Comparison of ENCODE assay signal across 10 mouse cellular contexts in the genomic region with DNA sequence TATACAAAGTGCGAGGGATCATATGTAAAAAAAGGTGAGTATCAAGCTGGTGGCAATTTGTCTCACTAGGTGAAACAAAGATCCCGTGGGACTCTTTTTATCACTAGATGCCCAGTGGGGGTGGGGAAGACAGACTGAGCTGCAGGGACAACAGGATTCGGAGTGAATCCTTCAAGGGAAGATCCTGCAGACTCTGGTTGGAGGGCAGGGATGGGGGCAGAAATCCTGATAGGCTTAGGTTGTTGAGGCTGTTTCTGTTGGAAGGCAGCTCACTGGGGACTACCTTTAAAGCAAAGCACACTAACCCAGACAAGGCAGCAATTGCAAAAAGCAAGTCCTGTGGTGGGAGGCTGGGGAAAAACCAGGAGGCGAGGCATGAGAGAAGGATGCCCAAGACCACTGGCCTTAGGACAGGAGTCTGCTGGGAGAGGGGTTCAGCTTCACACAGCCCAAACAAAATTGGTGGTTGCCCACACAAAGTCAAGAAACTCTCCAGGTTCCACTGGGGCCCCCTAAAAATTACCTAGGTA. TPM values are rescaled to one million over a fixed set of nuclear protein-coding genes. Genes with fewer than 3 reads are reported as not detected.
DNase-seq lines count a peak whose midpoint lies in the region; ATAC-seq and TF ChIP-seq lines count a peak whose summit lies in the region.
"Had no signal": no experiment of that assay in that cellular context is flagged by ENCODE, and none has a peak within 500 bp of the region (broad histone marks: within the 10 kb centered on the region; RNA-seq: fewer than 3 reads in every experiment).

No protein-coding gene starts in this region.

- TF ChIP-seq CTCF in kidney, adult 2 months (conservative IDR thresholded peaks at IDR 0.05; ENCODE audit: insufficient read depth, insufficient read length, low read depth, low read length) = no peak
- no peak for TF ChIP-seq CTCF in small intestine, adult 2 months (IDR thresholded peaks at IDR 0.05; ENCODE audit: extremely low read depth, insufficient read length, insufficient replicate concordance, low read depth, low read length)

- H3K27me3 ChIP-seq in forebrain, embryonic 10.5 days (ENCODE audit: poor library complexity, severe bottlenecking) = no peaks in the 10 kb centered on the region
- no peaks in the 10 kb centered on the region for H3K27me3 ChIP-seq in forebrain, embryonic 13.5 days
- H3K27me3 ChIP-seq in kidney, adult 2 months (replicated peaks; ENCODE audit: control insufficient read depth, insufficient read depth, low read length) = no peaks in the 10 kb centered on the region
- H3K27me3 ChIP-seq in small intestine, adult 2 months (ENCODE audit: control insufficient read depth, insufficient read depth, low read length) = no peaks in the 10 kb centered on the region
- H3K27me3 ChIP-seq: stomach, embryonic 15.5 days had no signal

- no peak overlapping the region for H3K4me2 ChIP-seq in forebrain, embryonic 13.5 days
- H3K4me2 ChIP-seq: stomach, embryonic 15.5 days had no signal

- no peaks in the 10 kb centered on the region for H3K9me3 ChIP-seq in forebrain, embryonic 10.5 days
- H3K9me3 ChIP-seq in forebrain, embryonic 13.5 days (replicated peaks) = no peaks in the 10 kb centered on the region
- H3K9me3 ChIP-seq: stomach, embryonic 15.5 days had no signal

- no peak for ATAC-seq in forebrain, embryonic 13.5 days
- no peak for ATAC-seq in megakaryocyte progenitor cell, adult 5-6 weeks (replicated peaks; ENCODE audit: poor library complexity)

- H3K27ac ChIP-seq in forebrain, embryonic 10.5 days = 0 out of 2 replicates have a peak overlapping the region, but pooled peaks have one; percentile 0
- no peak overlapping the region for H3K27ac ChIP-seq in forebrain, embryonic 13.5 days
- H3K27ac ChIP-seq in kidney, adult 2 months (ENCODE audit: insufficient read depth, low read depth, low read length) = peak overlapping the region; percentile 37; the same call in 1 of the 2 replicates
- H3K27ac ChIP-seq in small intestine, adult 2 months (ENCODE audit: insufficient read depth, low read depth, low read length) = peak overlapping the region; percentile 64
- H3K27ac ChIP-seq: stomach, embryonic 15.5 days had no signal

- no peak overlapping the region for H3K9ac ChIP-seq in forebrain, embryonic 13.5 days
- H3K9ac ChIP-seq: stomach, embryonic 15.5 days had no signal

- peaks cover 67% of the 10 kb centered on the region for H3K4me1 ChIP-seq in forebrain, embryonic 10.5 days
- peaks cover 78% of the 10 kb centered on the region for H3K4me1 ChIP-seq in forebrain, embryonic 13.5 days
- H3K4me1 ChIP-seq in kidney, adult 2 months (ENCODE audit: control insufficient read depth, insufficient read depth, low read length) = peaks cover 46% of the 10 kb centered on the region
- H3K4me1 ChIP-seq in small intestine, adult 2 months (ENCODE audit: control insufficient read depth, insufficient read depth, insufficient read length, low read length) = peaks cover 49% of the 10 kb centered on the region; the same call in 1 of the 2 replicates

- no peak for DNase-seq in forebrain, embryonic 10.5 days (ENCODE audit: extremely low spot score, low spot score)
- DNase-seq in kidney, adult 2 months = no peak
- no peak for DNase-seq in kidney, postnatal 25 days
- DNase-seq in thymus, postnatal 25 days = peak; percentile 14
- no peak for DNase-seq in thymus, postnatal 14 days
- DNase-seq: retina, postnatal 1 day had no signal

- 81% methylated on average over 4 of the region's 4 CpGs for WGBS in forebrain, embryonic 10.5 days
- 79% methylated on average over 4 of the region's 4 CpGs for WGBS in forebrain, embryonic 13.5 days
- 76% methylated on average over 4 of the region's 4 CpGs for whole genome bisulfite sequencing in kidney, adult 2 months
- WGBS in small intestine, adult 2 months = 68% methylated on average over 4 of the region's 4 CpGs

- no peak overlapping the region for H3K4me3 ChIP-seq in forebrain, embryonic 10.5 days
- no peak overlapping the region for H3K4me3 ChIP-seq in forebrain, embryonic 13.5 days
- no peak overlapping the region for H3K4me3 ChIP-seq in kidney, adult 2 months (ENCODE audit: insufficient read depth, low read depth, low read length)
- H3K4me3 ChIP-seq in small intestine, adult 2 months (ENCODE audit: low read depth, low read length) = no peak overlapping the region
- H3K4me3 ChIP-seq: stomach, embryonic 15.5 days had no signal

- H3K36me3 ChIP-seq in forebrain, embryonic 10.5 days (replicated peaks) = peaks cover 73% of the 10 kb centered on the region
- peaks cover 19% of the 10 kb centered on the region for H3K36me3 ChIP-seq in forebrain, embryonic 13.5 days (ENCODE audit: poor library complexity, severe bottlenecking)
- peaks cover 2% of the 10 kb centered on the region; the same call in 1 of the 2 replicates for H3K36me3 ChIP-seq in kidney, adult 2 months (ENCODE audit: control insufficient read depth, insufficient read depth, low read length)
- peaks cover 5% of the 10 kb centered on the region; the same call in 1 of the 2 replicates for H3K36me3 ChIP-seq in small intestine, adult 2 months (ENCODE audit: control insufficient read depth, insufficient read depth, low read length)
- H3K36me3 ChIP-seq: stomach, embryonic 15.5 days had no signal

- no peak for TF ChIP-seq POLR2A in kidney, adult 2 months (IDR thresholded peaks at IDR 0.05; ENCODE audit: low read depth, low read length)
- TF ChIP-seq POLR2A in small intestine, adult 2 months (IDR thresholded peaks at IDR 0.05; ENCODE audit: low read depth, low read length) = no peak

RNA-seq across cellular contexts. Expression of a gene that starts 6.3 kb away (rescaled TPM):
- polyA plus RNA-seq in forebrain, embryonic 10.5 days (2016; fragmentation: Nextera tagmentation; extraction: Ambion mirVana) = 98.5 and 104 TPM in 2 replicates
- 155 and 164 TPM in 2 replicates for polyA plus RNA-seq in forebrain, embryonic 13.5 days (2015; fragmentation: Nextera tagmentation; extraction: Ambion mirVana)
- 126 and 129 TPM in 2 replicates for polyA plus RNA-seq in kidney, adult 2 months (2012; rRNA removed)
- 20.7 and 53.8 TPM in 2 replicates for polyA plus RNA-seq in small intestine, adult 2 months (2012; rRNA removed)
- 8.1 and 10.2 TPM in 2 replicates for total RNA-seq in megakaryocyte progenitor cell, adult 5-6 weeks (2015)
- total RNA-seq in megakaryocyte progenitor cell, adult 5-6 weeks (2017) = 13.5 and 18.4 TPM in 2 replicates

RNA-seq across cellular contexts. Expression of a gene that starts 22.5 kb away (rescaled TPM):
- polyA plus RNA-seq in forebrain, embryonic 10.5 days (2016; fragmentation: Nextera tagmentation; extraction: Ambion mirVana) = 162 and 163 TPM in 2 replicates
- 102 and 103 TPM in 2 replicates for polyA plus RNA-seq in forebrain, embryonic 13.5 days (2015; fragmentation: Nextera tagmentation; extraction: Ambion mirVana)
- polyA plus RNA-seq in kidney, adult 2 months (2012; rRNA removed) = 0.22 and 0.39 TPM in 2 replicates
- 0.52 and 1.3 TPM in 2 replicates for polyA plus RNA-seq in small intestine, adult 2 months (2012; rRNA removed)
- 104 and 111 TPM in 2 replicates for total RNA-seq in megakaryocyte progenitor cell, adult 5-6 weeks (2015)
- 112 and 114 TPM in 2 replicates for total RNA-seq in megakaryocyte progenitor cell, adult 5-6 weeks (2017)

Comparison
In these comparisons a context has a peak if more than half of its experiments do, and no peak if none do; other contexts are left out.
1. RNA of a gene that starts 22.5 kb away (polyA plus RNA-seq): 162 to 163 TPM in forebrain, embryonic 10.5 days and 102 to 103 TPM in forebrain, embryonic 13.5 days; 0.52 to 1.3 TPM in small intestine, adult 2 months and 0.22 to 0.39 TPM in kidney, adult 2 months; every median in the first group is over 10 times any median in the second.